Mouse (Mus musculus): ENCODE measurements at regions not wholly inside any gene's neighbourhood (a gene's known extent, or its start where the extent isn't known, plus 50 kb on each side); places are given as distances from the start of the nearest gene placed in this dataset.

DNA sequence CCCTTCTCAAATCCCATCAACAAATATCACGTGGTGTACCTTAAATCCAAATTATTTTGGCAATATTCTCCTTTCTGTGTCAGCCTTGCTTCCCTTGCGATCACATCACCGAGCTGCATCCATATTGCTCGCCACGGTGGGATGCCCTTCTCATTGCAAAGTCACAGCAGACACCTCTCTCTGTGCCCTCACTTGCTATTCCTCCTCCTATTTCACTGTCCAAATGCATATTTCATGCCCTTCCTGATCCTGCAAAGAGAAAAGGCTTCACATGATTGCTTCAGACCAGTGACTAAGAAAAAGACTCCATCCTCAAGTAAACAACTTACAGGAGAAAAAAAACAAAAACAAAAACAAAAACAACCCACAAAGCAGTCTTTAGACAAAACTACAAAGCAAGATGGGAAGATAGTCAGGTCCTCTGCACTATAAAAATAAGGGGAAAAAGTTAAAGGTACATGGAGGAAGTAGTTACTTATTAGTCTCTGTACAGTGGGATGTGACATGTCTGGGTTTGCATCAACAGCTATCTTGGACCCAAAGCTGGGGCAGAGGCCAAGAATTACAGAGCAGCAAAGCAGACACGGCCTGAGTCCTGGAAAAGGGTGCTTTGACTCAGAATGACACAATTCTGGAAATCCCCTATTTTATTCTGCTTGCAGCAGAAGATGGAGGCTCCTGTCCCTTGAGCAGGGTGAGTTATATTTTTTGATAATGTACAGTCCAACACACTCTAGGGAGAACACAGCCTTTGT lies 349.3 kb downstream of the Zfp619 start:
- DNase-seq (ENCODE audit: low read depth, low spot score), result peak; percentile 84

DNA sequence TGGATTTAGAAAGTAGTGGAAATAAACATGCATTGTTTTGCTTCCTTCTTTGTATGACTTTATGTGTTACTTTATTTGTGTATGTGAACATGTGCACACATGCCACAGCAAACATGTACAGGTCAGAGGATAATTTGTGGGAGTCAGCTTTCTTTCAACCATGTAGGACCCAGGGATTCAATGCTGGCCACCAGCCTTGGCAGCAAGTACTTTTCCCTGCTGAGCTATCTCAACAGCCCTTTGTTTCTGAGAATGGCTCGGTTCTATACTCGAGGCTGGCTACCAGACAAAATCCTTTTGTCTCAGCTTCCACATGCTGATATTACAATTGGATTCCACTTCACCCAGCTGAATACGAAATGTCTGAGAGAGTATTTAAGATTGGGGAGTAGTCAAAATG lies 349.9 kb downstream of the Zfp619 start:
- no peak for DNase-seq (ENCODE audit: low read depth, low spot score)

DNA sequence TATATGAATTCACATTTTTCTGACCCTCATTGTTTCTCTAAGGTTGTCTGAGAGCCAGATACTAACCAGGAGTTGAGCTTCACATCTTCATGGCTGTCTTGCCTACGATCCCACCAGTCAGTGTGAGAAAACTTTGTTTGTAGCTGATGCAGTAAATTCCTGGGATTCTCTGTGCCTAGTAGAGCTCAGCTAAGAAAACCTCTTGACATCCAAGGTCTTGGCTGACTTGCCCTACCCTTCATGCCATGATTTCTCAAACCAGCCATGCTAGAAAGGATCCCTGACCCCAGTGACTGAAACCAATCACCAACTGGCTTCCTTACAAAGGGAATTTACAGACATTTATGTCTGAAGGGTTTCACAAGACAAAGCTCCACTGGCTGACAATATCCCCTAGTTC lies 364.5 kb downstream of the Zfp619 start:
- no peak for DNase-seq (ENCODE audit: low read depth, low spot score)

DNA sequence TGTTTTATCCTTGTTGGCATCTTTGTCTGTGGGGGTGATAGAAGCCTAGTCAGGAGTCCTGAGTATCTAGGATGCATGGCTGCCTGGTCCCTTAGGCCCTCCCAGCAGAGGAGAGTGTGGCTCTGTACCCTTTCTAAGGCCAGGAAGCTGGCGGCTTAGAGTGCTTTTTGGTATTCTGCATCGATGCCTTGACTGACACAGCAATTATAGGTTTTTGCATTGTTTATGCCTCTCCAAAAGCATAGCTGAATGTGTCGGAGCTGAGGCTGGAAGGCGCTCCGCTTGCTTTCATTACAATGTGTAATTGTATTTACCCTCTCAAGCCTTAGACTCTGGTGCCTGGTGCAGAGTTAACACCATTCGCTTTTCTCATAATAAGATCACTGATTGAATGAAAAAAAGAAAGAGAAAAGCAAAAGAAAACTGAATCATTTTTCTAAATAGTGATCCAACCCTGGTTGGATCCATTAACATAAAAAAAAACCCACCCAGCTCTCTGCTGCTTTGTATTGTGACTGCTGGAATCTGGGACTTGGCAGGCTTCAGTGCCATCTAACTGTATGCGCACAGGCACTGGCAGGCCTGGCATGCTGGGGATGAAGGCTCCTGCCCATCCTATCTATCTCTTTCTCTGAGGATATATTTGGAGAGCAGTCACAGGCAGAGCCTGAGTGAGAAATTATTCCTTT lies 376.8 kb downstream of the Zfp619 start:
- no peak for DNase-seq (ENCODE audit: low read depth, low spot score)

DNA sequence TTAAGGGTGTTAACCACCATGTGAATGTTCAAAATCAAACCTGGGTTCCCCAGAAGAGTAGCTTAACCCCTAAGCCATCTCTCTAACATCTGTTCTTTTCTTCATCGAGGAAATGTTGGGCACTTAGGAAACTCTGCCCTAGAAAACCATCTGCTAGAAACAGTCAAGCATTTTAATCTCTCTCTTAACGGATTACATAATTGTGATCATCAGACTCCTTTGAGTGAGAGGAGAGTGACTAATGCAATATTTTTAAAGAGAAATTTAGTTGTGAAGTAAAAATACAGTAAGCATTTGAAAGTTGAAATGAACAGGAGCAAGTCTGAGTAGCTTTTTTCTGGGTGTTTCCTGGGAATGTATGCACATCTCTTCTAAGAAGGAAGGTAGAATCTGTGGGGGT lies 379.4 kb downstream of the Zfp619 start:
- no peak for DNase-seq (ENCODE audit: low read depth, low spot score)

DNA sequence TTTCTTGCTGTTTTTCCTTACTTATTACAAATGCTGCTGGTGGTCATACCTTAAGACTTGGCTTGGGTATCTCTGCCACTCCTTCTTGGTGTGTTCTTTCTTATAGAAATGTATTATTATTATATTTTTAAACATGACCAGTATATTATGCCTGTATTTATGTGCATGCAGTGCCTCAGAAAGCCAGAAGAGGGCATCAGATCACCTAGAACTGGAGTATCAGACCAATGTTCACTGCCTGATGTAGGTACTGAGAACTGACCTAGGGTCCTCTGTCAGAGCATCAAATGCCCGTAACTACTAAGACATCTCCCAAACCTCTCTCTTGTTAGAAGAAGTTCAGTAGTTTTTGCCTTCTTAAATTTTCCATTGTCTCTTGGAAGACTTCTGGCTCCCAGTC lies 380.7 kb downstream of the Zfp619 start:
- peak; percentile 40 for DNase-seq (ENCODE audit: low read depth, low spot score)

DNA sequence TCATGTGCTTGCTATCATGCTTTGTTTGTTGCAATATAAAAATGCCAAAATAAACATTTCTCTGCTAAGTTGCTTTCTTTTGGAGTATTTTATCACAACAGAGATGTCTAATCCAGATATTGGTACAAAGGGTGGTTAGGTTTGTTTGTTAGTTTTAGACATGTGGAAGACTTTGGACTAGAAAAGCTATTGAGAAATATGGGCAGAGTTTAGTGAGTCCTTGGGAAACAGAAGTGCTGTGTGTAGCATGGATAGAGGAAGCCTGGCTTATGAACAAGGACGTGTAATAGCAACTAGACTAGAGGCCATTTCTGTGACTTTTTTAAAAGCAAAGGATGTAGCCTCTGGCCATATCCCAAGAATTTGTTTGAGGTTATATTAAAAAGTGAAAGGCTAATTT lies 416.4 kb downstream of the Zfp619 start:
- peak; percentile 33 for DNase-seq (ENCODE audit: low read depth, low spot score)

DNA sequence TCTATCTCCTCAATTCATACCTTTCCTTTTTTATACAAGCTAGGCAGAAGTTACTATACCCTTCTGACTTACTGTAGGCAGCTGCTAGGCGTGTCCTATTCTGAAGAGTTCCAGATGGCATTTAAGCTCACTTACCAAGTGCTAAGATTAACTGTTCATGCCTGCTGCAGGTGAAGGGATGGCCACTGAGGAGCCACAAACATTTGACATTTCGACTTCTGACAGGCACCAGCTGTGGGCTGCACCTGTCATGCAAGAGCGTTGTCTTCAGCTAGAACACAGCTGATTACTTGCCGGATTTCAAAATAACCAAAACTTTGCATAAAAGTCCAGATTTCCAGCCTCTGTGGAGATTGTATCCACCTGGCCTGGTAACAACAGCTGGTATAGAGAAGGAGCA lies 419.7 kb downstream of the Zfp619 start:
- DNase-seq (ENCODE audit: low read depth, low spot score), result no peak

DNA sequence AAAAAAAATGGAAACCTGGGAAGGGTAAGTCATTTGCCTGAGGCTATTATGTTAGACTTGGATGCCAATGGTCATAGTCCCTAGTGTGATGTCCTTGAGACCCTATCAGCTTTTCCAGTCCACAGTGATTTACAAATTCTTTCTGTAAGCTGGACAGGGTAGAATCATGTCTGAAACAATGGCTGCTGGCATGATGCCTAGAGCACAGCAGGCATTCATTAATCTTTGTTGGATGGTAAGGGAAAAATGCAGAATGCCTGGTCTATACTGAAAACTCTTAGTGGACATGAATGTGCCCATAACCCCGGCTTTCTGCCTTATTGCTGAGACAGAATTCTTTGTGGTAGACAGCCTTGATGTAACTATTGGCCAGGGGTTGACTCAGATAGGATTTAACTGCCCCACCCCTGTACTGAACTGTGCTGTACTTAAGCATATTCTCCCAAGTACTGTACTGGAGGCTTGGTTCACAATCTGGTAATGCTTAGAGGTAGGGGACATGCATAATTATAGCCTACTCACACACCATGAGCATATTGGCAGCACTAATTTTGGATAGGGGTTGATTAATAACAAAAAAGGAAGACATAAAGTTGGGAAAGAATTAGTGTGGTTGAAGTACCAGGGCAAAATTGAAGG lies 424.8 kb downstream of the Zfp619 start:
- DNase-seq (ENCODE audit: low read depth, low spot score), result peak; percentile 94

DNA sequence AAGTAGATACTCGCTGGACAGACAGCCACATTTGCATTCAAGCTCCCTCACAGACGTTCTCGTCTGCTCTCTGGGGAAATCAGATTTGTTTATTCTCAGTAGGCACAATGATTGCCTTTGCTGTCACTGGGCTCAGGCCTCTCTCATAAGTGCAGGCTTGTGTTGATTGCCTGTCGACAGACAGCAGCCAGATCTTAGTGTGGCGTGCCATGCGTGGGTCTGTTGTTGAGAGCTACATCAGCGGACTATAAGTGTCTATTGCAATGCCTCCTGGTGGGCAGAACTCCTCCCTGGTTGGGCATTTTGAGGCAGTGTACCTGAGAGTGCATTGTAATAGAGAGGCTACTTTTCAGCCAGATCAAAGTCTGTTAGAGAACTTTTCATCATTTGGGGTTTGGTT lies 436.5 kb downstream of the Zfp619 start:
- DNase-seq (ENCODE audit: low read depth, low spot score), result no peak

DNA sequence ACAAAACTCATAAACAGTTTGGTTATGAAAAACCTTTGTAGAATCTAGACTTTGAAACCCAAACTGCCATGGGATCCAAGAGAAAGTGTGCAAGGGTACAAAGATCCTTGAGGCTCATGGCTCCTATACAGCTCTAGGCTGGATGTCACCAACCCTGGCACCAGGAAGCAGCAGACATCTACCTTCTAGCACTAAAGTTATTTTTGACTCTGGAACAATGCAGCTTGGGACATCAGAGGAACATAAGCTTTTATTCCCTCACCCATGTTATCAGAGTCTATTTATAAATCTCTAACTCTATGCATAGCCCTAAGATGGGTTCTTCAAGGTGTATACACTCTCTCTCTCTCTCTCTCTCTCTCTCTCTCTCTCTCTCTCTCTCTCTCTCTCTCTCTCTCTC lies 437.4 kb downstream of the Zfp619 start:
- DNase-seq (ENCODE audit: low read depth, low spot score), result no peak

DNA sequence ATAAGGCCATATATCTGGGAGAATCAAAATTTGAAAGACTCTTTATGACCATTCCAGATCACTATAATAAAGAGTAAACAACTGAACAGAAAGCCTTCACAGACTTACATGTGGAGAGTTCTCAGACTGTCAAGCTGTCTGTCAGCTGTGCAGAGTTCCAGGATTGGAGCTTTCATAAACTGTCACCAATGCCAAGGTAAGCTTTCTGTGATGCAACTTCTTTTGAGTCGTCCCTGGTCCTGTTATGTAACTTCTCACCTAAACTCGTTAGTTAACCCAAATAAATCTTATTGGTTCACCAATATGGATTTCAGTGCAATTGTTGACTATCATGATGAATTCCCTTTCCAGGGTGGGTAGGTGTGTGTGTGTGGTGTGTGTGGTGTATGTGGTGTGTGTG lies 460.6 kb downstream of the Zfp619 start:
- DNase-seq (ENCODE audit: low read depth, low spot score), result no peak

DNA sequence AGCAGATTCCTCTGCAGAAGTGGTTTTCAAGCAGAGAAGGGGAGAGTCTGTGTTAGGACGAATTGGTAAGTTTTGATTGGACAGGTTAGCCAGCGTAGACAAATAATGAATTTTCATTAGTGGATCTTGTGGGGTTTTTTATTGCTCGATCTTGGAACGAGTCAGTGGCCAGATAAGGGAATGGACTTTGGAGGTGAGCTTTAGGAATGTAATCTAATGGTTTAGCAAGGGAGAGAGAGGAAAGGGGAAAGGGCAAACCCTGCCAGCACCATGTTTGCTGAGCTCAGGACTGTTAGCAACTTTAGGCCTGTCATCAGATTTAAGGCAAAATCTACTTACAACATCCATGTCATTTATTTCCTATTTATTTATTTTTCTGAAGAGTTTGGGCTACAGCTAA lies 464.1 kb downstream of the Zfp619 start:
- no peak for DNase-seq (ENCODE audit: low read depth, low spot score)

Measured in 3T3-L1 (cell line).